Mouse (Mus musculus) small intestine, adult 2 months (tissue): ENCODE measurements at regions not wholly inside any gene's neighbourhood (a gene's known extent, or its start where the extent isn't known, plus 50 kb on each side); places are given as distances from the start of the nearest gene placed in this dataset.
"Not testable (repeated sequence)": the region's sequence is repeated elsewhere in the genome, so short reads cannot be mapped to it uniquely, and the experiment has no call there.

ENCODE experiments used
- H3K27ac ChIP-seq: fragments of 200-500 bp; 2 replicates; pipeline ENCODE4 v1.5.1; 2012; ENCODE audit warnings: low read depth, low read length, control low read depth, inconsistent platforms; ENCODE audit not compliant: insufficient read depth
- H3K27me3 ChIP-seq: fragments of 200-500 bp; 2 replicates; pipeline ENCODE4 v1.6.1; 2012; ENCODE audit warnings: mild to moderate bottlenecking, moderate library complexity, low read length, inconsistent platforms; ENCODE audit not compliant: control insufficient read depth, insufficient read depth
- H3K36me3 ChIP-seq: fragments of 200-500 bp; 2 replicates; pipeline ENCODE4 v1.6.1; 2012; ENCODE audit warnings: mild to moderate bottlenecking, low read length, control low read depth, inconsistent platforms; ENCODE audit not compliant: control insufficient read depth, insufficient read depth
- H3K4me1 ChIP-seq: fragments of 200-500 bp; 2 replicates; pipeline ENCODE4 v1.6.1; 2012; ENCODE audit warnings: low read length, inconsistent platforms, mixed read lengths; ENCODE audit not compliant: control insufficient read depth, insufficient read depth, insufficient read length
- H3K4me3 ChIP-seq: fragments of 200-500 bp; 2 replicates; pipeline ENCODE4 v1.5.1; 2012; ENCODE audit warnings: low read depth, mild to moderate bottlenecking, control low read depth, inconsistent platforms, low read length, moderate library complexity
- CTCF ChIP-seq: fragments of 200-500 bp; IDR thresholded peaks from 2 replicates; pipeline ENCODE4 v1.5.1; 2012; ENCODE audit warnings: low read depth, mild to moderate bottlenecking, control low read depth, inconsistent platforms, low read length, moderate library complexity, mixed read lengths; ENCODE audit not compliant: insufficient replicate concordance, insufficient read length; ENCODE audit errors: extremely low read depth
- POLR2A ChIP-seq: fragments of 200-500 bp; IDR thresholded peaks from 2 replicates; pipeline ENCODE4 v1.6.1; 2012; ENCODE audit warnings: low read depth, mild to moderate bottlenecking, control low read depth, inconsistent platforms, low read length, moderate library complexity
- WGBS: fragments of 180-500 bp; shearing (Covaris S2); methylation state at CpG from one replicate; pipeline ENCODE4 v1.1.7; 2018; 5-methylcytosine and 5-hydroxymethylcytosine counted together

DNA sequence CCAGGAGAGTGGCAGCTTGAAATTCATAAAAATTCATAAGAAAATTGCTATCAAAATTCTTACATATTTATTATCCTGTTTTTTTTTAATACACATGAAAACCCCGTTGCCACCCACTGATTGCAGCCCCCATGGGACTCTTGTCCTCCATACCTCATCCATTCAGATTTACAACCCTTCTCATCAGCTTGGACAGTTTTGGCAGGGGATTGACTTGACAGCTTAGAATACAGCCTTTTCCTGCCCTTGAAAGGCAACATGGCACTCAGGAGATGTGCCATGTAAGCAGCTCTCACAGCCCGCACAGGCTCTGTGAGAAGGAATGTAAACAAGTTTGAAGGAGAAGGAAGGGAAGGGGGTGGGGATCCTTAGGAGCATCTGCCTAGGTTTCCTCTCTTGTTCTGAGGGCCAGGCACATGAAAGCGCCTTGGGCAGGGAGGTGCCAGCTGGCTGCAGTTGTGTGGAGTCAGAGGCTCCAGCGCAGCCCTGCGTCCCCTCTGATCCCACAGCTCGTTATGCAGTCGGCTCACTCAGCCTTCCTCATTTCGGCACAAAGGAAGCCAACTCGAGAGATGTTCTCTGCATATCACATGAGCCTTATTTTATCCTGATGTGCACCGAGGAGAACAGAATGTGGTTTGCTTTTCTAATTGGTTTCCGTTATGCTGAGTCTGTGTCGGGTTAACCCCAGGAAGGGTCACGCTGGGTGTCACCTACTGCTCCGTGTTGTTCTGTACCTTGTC, 97.6 kb upstream of the Ahi1 start:
- no peaks in the 10 kb centered on the region for H3K27me3 ChIP-seq
- H3K4me1 ChIP-seq = peaks cover 10% of the 10 kb centered on the region
- H3K27ac ChIP-seq = no peak overlapping the region
- 0 out of 2 replicates have a peak overlapping the region, but pooled peaks have one; percentile 2 for H3K4me3 ChIP-seq
- WGBS = 61% methylated on average over 14 of the region's 14 CpGs
- H3K36me3 ChIP-seq = no peaks in the 10 kb centered on the region
- TF ChIP-seq POLR2A = no peak

DNA sequence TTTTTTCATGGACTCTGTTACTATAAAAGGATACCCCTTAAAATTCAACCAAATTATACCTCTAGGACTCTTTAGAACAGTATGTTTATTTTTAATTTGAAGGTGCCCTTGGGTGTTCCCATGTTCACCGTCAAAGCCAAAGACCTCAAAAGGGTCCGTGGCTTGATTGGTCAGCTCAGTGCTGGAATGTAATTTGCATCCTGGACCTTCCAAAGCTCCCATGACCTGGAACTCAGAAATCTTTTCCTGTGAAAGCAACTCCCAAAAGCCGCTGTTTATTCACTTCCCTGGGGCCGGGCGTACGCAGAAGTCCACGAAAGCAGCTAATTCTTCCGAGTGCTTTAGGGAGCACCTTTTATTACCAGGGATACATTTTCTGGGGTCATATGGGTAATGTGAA, 105.1 kb upstream of the Ahi1 start:
- H3K36me3 ChIP-seq = no peaks in the 10 kb centered on the region
- 91% methylated on average over 8 of the region's 8 CpGs for WGBS
- TF ChIP-seq POLR2A (no peak), CTCF (no peak)
- H3K4me3 ChIP-seq = no peak overlapping the region
- H3K4me1 ChIP-seq = no peaks in the 10 kb centered on the region
- no peak overlapping the region for H3K27ac ChIP-seq
- no peaks in the 10 kb centered on the region for H3K27me3 ChIP-seq

DNA sequence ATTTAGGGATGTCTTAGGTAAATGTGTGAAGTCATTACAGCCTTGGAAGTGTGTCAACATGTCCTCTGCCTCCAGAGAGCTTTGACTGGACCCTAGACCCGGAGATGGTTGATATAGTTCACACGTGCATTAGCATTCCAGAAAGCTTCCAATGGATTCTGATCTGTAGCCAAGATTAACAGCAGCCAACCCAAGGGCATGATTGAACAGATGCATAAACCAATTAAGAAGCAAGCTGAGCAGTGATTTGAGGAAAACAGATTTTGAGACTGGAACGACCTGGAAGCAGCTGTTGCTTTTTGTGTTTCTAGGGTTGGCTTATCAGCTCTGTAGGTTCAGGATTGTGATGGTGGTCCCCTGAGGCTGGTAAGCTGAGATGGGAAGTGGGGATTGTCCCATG, 109.1 kb upstream of the Ahi1 start:
- WGBS = 60% methylated on average over 3 of the region's 3 CpGs
- no peaks in the 10 kb centered on the region for H3K4me1 ChIP-seq
- TF ChIP-seq POLR2A = no peak
- TF ChIP-seq CTCF = no peak
- H3K27ac ChIP-seq = no peak overlapping the region
- H3K4me3 ChIP-seq = no peak overlapping the region
- no peaks in the 10 kb centered on the region for H3K36me3 ChIP-seq
- H3K27me3 ChIP-seq = no peaks in the 10 kb centered on the region

DNA sequence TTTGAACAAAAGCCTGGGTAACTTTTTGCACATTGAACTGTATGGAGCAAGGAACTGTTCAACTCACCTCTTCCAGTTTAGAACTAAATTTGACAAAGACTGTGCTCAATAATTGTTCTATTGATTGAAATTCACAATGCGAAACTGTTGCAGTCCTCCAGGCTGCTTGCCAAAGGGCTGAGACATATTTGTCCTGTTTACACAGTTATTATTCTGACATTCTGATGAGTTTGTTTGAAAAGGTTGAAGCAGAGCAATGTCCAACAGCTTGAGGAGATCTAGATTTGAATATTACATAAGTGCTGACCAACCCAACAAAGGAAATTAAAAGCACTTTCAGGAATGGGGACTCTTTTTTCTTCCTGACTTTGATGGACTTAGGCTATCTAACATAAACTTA, 110.2 kb upstream of the Ahi1 start:
- TF ChIP-seq CTCF (no peak), POLR2A (no peak)

DNA sequence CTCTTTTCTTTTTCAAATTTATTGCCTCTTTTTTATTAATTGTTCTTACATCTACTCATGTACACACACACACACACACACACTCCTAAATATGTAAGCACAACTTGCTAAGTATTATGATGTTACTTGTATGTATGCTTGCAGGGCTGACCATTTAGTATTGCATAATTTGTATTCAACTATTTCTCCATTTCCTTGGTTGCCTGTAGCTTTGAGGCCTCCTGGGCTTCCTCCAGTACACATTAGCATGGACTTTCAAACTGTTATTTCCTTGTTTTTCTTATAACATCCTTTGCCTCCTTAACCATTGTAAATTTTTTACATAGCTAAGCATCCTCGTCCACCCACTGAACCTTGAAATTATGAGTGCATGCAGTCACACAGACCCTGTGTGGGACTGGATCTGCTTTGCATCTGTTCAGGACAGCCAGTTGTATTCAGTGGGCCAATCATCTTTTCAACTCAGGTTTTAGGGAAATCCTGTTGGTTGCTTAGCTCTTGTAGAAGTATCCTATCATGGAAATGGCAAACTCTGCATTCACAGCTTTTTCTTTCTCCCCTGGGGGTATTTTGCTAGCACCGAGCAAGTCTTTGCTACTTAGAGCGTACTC, 110.8 kb upstream of the Ahi1 start:
- Histone ChIP-seq H3K36me3 (no peaks in the 10 kb centered on the region), H3K4me3 (no peak overlapping the region), H3K4me1 (no peaks in the 10 kb centered on the region), H3K27me3 (no peaks in the 10 kb centered on the region), H3K27ac (no peak overlapping the region)
- WGBS = 76% methylated on average over 3 of the region's 3 CpGs
- TF ChIP-seq POLR2A (no peak), CTCF (no peak)

More for the DNA sequence above, 110.2 kb upstream of the Ahi1 start:
- Histone ChIP-seq H3K27ac (no peak overlapping the region), H3K4me3 (no peak overlapping the region), H3K27me3 (no peaks in the 10 kb centered on the region), H3K36me3 (no peaks in the 10 kb centered on the region), H3K4me1 (no peaks in the 10 kb centered on the region)
- WGBS = 31% methylated on average over 1 of the region's 1 CpGs

DNA sequence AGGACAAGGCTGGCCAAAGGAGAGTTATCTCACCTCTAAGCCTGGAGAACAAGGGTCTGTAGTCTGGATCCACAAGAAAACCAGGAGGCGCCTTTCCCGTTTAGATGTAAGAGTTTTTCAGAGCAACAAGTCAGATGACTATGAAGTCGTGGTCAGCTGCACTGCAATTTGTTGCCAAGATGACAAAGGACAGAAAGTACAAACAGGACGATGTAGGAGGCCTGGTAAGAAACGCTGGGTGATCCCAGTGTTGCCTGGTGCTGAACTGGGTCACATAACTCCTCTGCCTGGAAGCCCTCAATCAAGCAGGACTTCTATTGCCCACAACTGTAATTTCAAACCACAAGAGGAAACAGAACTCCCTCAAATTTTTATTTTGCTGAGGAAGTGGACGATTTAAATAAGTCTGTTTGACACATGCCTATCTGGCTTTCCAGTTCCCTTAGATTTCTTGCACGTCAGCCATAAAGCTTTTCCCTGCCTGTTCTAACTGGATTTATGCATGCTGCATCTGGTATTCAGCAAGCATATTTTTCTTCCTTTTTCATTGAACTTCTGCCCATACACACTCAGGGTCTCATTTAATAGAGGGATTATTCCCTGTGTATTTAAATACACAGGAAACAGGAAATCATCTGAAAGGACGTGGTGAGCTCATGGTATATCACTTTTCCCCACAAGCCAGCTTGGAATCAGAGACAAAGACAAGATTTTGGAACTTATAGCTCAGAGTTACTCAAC, 113.5 kb upstream of the Ahi1 start:
- H3K36me3 ChIP-seq = no peaks in the 10 kb centered on the region
- H3K27me3 ChIP-seq = no peaks in the 10 kb centered on the region
- H3K4me3 ChIP-seq = no peak overlapping the region
- TF ChIP-seq CTCF (no peak), POLR2A (no peak)
- H3K27ac ChIP-seq = no peak overlapping the region
- WGBS = 67% methylated on average over 8 of the region's 8 CpGs
- H3K4me1 ChIP-seq = no peaks in the 10 kb centered on the region

DNA sequence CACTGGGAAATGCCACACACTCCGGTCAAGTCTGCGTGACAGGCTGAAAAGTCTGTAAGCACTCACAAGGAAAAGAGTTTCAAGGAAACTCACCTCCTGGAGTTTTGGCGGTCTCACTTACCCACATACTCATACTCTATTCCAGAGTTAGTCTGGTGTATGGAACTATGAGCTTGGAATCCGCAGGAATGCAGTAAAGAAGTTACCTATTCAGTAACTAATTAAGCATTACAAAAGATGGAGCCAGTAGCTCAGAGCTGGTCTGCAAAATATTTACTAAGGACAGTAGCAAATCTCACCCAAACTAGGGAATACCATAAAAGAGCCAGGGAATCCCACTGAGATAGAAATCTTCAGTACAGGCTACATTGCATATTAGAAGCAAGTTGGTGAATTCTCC, 111.9 kb upstream of the Pde7b start:
- H3K36me3 ChIP-seq, H3K4me3 ChIP-seq, H3K4me1 ChIP-seq, H3K27me3 ChIP-seq, H3K27ac ChIP-seq: not testable (repeated sequence)
- 87% methylated on average over 4 of the region's 4 CpGs for WGBS
